ENCODE assay signal across 15 mouse cellular contexts in genomic region chr6:128440238-128440637, GRCm38 (mm10). TPM values are rescaled to one million over a fixed set of nuclear protein-coding genes. Genes with fewer than 3 reads are reported as not detected.
DNase-seq lines count a peak whose midpoint lies in the region; ATAC-seq and TF ChIP-seq lines count a peak whose summit lies in the region.
"Had no signal": no experiment of that assay in that cellular context is flagged by ENCODE, and none has a peak within 500 bp of the region (broad histone marks: within the 10 kb centered on the region; RNA-seq: fewer than 3 reads in every experiment).

No protein-coding gene starts in this region.

- no peak for TF ChIP-seq POLR2A in liver, adult 2 months (IDR thresholded peaks at IDR 0.05; ENCODE audit: extremely low read depth, insufficient read depth, low read length)
- no peak for TF ChIP-seq POLR2A in CH12.LX (IDR thresholded peaks at IDR 0.05; ENCODE audit: low read depth, low read length)

- H3K4me3 ChIP-seq in liver, adult 2 months (ENCODE audit: insufficient read depth, low read depth, low read length) = no peak overlapping the region
- no peak overlapping the region for H3K4me3 ChIP-seq in CH12.LX (replicated peaks in 1 of 3; ENCODE audit: low read depth in 2 of 3, low read length in 2 of 3, poor library complexity in 1 of 3)
- H3K4me3 ChIP-seq in liver, postnatal 0 days (ENCODE audit: low read depth, low read length) = no peak overlapping the region
- H3K4me3 ChIP-seq: embryonic facial prominence, embryonic 12.5 days; heart, embryonic 15.5 days; hindbrain, embryonic 13.5 days; kidney, embryonic 15.5 days; lung, embryonic 15.5 days; midbrain, embryonic 10.5 days had no signal

- no peaks in the 10 kb centered on the region for H3K27me3 ChIP-seq in liver, adult 2 months (ENCODE audit: control insufficient read depth, insufficient read depth, low read length)
- H3K27me3 ChIP-seq in CH12.LX (replicated peaks) = no peaks in the 10 kb centered on the region
- no peaks in the 10 kb centered on the region for H3K27me3 ChIP-seq in liver, postnatal 0 days (ENCODE audit: insufficient read depth, low read length)
- H3K27me3 ChIP-seq: embryonic facial prominence, embryonic 12.5 days; heart, embryonic 15.5 days; kidney, embryonic 15.5 days; lung, embryonic 15.5 days had no signal

- DNase-seq in liver, adult 2 months (ENCODE audit: extremely low read depth, low read depth, low spot score) = no peak
- DNase-seq in liver (no peak), CH12.LX (ENCODE audit: extremely low read depth) (no peak), ZHBTc4 (ENCODE audit: low read depth, low spot score) (peak; percentile 63)
- no peak for DNase-seq in liver, postnatal 0 days
- DNase-seq in spleen, postnatal 14 days (ENCODE audit: low spot score in 2 of 2) = no peak
- DNase-seq: left cerebral cortex, postnatal 4 days had no signal

- H3K9ac ChIP-seq in liver, adult 2 months (ENCODE audit: low read depth, low read length) = no peak overlapping the region
- H3K9ac ChIP-seq in CH12.LX (ENCODE audit: insufficient read depth, low read depth) = no peak overlapping the region
- H3K9ac ChIP-seq in liver, postnatal 0 days (replicated peaks) = no peak overlapping the region
- H3K9ac ChIP-seq: embryonic facial prominence, embryonic 12.5 days; heart, embryonic 15.5 days; hindbrain, embryonic 13.5 days; kidney, embryonic 15.5 days; lung, embryonic 15.5 days had no signal

- no peaks in the 10 kb centered on the region; the same call in 1 of the 2 replicates for H3K79me2 ChIP-seq in liver, adult 2 months (ENCODE audit: control insufficient read depth, insufficient read depth, low read length)
- H3K79me2 ChIP-seq in CH12.LX (replicated peaks; ENCODE audit: control insufficient read depth, extremely low read depth, insufficient read depth, poor library complexity, severe bottlenecking) = peaks cover 27% of the 10 kb centered on the region

- 90% methylated on average over 2 of the region's 2 CpGs for WGBS in liver, adult 2 months
- 78% methylated on average over 2 of the region's 2 CpGs for WGBS in liver, postnatal 0 days (ENCODE audit: insufficient replicate concordance)

- TF ChIP-seq EP300 in CH12.LX (IDR thresholded peaks at IDR 0.05; ENCODE audit: low read length) = no peak
- no peak for TF ChIP-seq EP300 in liver, postnatal 0 days (IDR thresholded peaks at IDR 0.05; ENCODE audit: low read depth)

- in situ Hi-C loops in CH12.LX (cut with MboI; ENCODE audit: low pct_ligation_motif_present, low pct_unique_long_range_greater_than_20kb, low sequenced_read_pairs) = no loop called here

- no peak overlapping the region for H3K27ac ChIP-seq in liver, adult 2 months (replicated peaks; ENCODE audit: insufficient read depth, low read depth, low read length)
- no peak overlapping the region for H3K27ac ChIP-seq in CH12.LX (ENCODE audit: insufficient read depth, low read depth)
- H3K27ac ChIP-seq in liver, postnatal 0 days (ENCODE audit: low read depth) = no peak overlapping the region
- H3K27ac ChIP-seq: embryonic facial prominence, embryonic 12.5 days; heart, embryonic 15.5 days; hindbrain, embryonic 13.5 days; kidney, embryonic 15.5 days; lung, embryonic 15.5 days; midbrain, embryonic 10.5 days had no signal

- ATAC-seq in liver, postnatal 0 days = no peak
- no peak for ATAC-seq in monocyte, adult 5-6 weeks (replicated peaks; ENCODE audit: insufficient number of reproducible peaks, low FRiP score, low TSS enrichment, poor library complexity, severe bottlenecking)
- no peak for ATAC-seq in activated CD4-positive, CD25-positive, alpha-beta regulatory T cell, adult 4 months

- no peak; the same call in 1 of the 2 replicates for TF ChIP-seq RAD21 in CH12.LX (IDR thresholded peaks at IDR 0.05; ENCODE audit: low read depth, low read length)

- peaks cover 17% of the 10 kb centered on the region for H3K4me1 ChIP-seq in liver, adult 2 months (ENCODE audit: control insufficient read depth, insufficient read depth, low read length)
- H3K4me1 ChIP-seq in CH12.LX (ENCODE audit: control insufficient read depth in 1 of 2, insufficient read depth in 2 of 2) = peaks cover 5 to 18% of the 10 kb centered on the region in 2 experiments; a peak in 3 of 4 replicates
- peaks cover 21% of the 10 kb centered on the region for H3K4me1 ChIP-seq in liver, postnatal 0 days (ENCODE audit: insufficient read depth)

- dilution Hi-C loops in CH12.LX (cut with MboI; ENCODE audit: extremely low pct_ligation_motif_present, extremely low pct_unique_long_range_greater_than_20kb, low sequenced_read_pairs) = no loop called here

- peak; percentile 19; the same call in 1 of the 2 replicates for TF ChIP-seq CTCF in liver, adult 2 months (IDR thresholded peaks at IDR 0.05; ENCODE audit: low read depth, low read length)
- peak in 1 of 2 experiments; percentile 41; a peak in 2 of 4 replicates for TF ChIP-seq CTCF in CH12.LX (conservative IDR thresholded peaks at IDR 0.05 in 1 of 2, IDR thresholded peaks at IDR 0.05 in 1 of 2; ENCODE audit: low read depth in 2 of 2, low read length in 2 of 2)
- TF ChIP-seq CTCF in liver, postnatal 0 days (IDR thresholded peaks at IDR 0.05; ENCODE audit: low read depth) = peak; percentile 25; the same call in 1 of the 2 replicates

- H3K4me2 ChIP-seq in CH12.LX (ENCODE audit: insufficient read depth, low read depth, poor library complexity, severe bottlenecking) = no peak overlapping the region
- no peak overlapping the region for H3K4me2 ChIP-seq in liver, postnatal 0 days (ENCODE audit: low read depth, low read length)
- H3K4me2 ChIP-seq: embryonic facial prominence, embryonic 12.5 days; hindbrain, embryonic 13.5 days had no signal

- no peaks in the 10 kb centered on the region for H3K9me3 ChIP-seq in CH12.LX (replicated peaks; ENCODE audit: low read length)
- no peaks in the 10 kb centered on the region for H3K9me3 ChIP-seq in liver, postnatal 0 days (ENCODE audit: low read length)
- H3K9me3 ChIP-seq: embryonic facial prominence, embryonic 12.5 days; heart, embryonic 15.5 days; hindbrain, embryonic 13.5 days; kidney, embryonic 15.5 days; lung, embryonic 15.5 days; midbrain, embryonic 10.5 days had no signal

- H3K36me3 ChIP-seq in liver, adult 2 months (ENCODE audit: control insufficient read depth, insufficient read depth, low read length) = peaks cover 2% of the 10 kb centered on the region; the same call in 1 of the 2 replicates
- H3K36me3 ChIP-seq in CH12.LX (replicated peaks in 1 of 2; ENCODE audit: control insufficient read depth in 1 of 2, insufficient read depth in 1 of 2, low read length in 1 of 2) = peaks cover 12 to 19% of the 10 kb centered on the region in 2 experiments
- H3K36me3 ChIP-seq in liver, postnatal 0 days (replicated peaks; ENCODE audit: insufficient read depth, low read length) = peaks cover 7% of the 10 kb centered on the region; the same call in 1 of the 2 replicates

TF ChIP-seq in CH12.LX, 34 proteins besides CTCF, POLR2A, EP300 and RAD21:
- TF ChIP-seq ZNF384 (IDR thresholded peaks at IDR 0.05; ENCODE audit: low read depth, low read length) = no peak
- TF ChIP-seq SMC3 (IDR thresholded peaks at IDR 0.05; ENCODE audit: low read depth, low read length) = 0 out of 2 replicates have a peak, but pooled peaks have one; percentile 16
- TF ChIP-seq ZMIZ1 (IDR thresholded peaks at IDR 0.05; ENCODE audit: low read depth, low read length) = no peak
- TF ChIP-seq TBP (conservative IDR thresholded peaks at IDR 0.05; ENCODE audit: low read depth, low read length) = no peak
- TF ChIP-seq NRF1 (IDR thresholded peaks at IDR 0.05; ENCODE audit: low read depth, low read length) = no peak
- TF ChIP-seq GABPA (IDR thresholded peaks at IDR 0.05; ENCODE audit: insufficient replicate concordance, low read depth, low read length) = no peak
- TF ChIP-seq PAX5 (IDR thresholded peaks at IDR 0.05; ENCODE audit: low read length) = no peak
- no peak for TF ChIP-seq NELFE (IDR thresholded peaks at IDR 0.05; ENCODE audit: low read depth, low read length)
TF ChIP-seq in CH12.LX: peak in this region for 1.

RNA-seq across cellular contexts. Expression of gene Fkbp4, which starts 1.8 kb away (rescaled TPM):
- 129 and 150 TPM in 2 replicates for total RNA-seq in liver, adult 2 months (2014; rRNA removed)
- polyA plus RNA-seq in liver, adult 2 months (2012; rRNA removed) = 99.8 and 146 TPM in 2 replicates
- total RNA-seq in CH12.LX (2012; rRNA removed) (265 and 319 TPM in 2 replicates), CH12.LX (2014; rRNA removed) (190 and 198 TPM in 2 replicates)
- 304 and 366 TPM in 2 replicates for polyA plus RNA-seq in CH12.LX (2012; ENCODE audit: insufficient read length, low read depth)
- polyA plus RNA-seq in liver, postnatal 0 days (2015; fragmentation: Nextera tagmentation; extraction: Ambion mirVana) = 79.9 and 80.2 TPM in 2 replicates
- 70.0 to 110 TPM (median 79.4 TPM) in 3 replicates for total RNA-seq in monocyte, adult 5-6 weeks (2017)
- 10 to 100 TPM; 47.6 to 76.7 TPM for polyA plus RNA-seq in activated CD4-positive, CD25-positive, alpha-beta regulatory T cell, adult 4 months (2017; shearing (Covaris generic))

RNA-seq across cellular contexts. Expression of gene Itfg2, which starts 15.5 kb away (rescaled TPM):
- total RNA-seq in liver, adult 2 months (2014; rRNA removed) = 3.1 and 4.9 TPM in 2 replicates
- polyA plus RNA-seq in liver, adult 2 months (2012; rRNA removed) = 10.6 and 12.1 TPM in 2 replicates
- 16.8 and 17.9 TPM in 2 replicates for total RNA-seq in CH12.LX (2012; rRNA removed)
- 5.3 and 8.0 TPM in 2 replicates for total RNA-seq in CH12.LX (2014; rRNA removed)
- 45.1 and 45.3 TPM in 2 replicates for polyA plus RNA-seq in CH12.LX (2012; ENCODE audit: insufficient read length, low read depth)
- 5.6 and 7.7 TPM in 2 replicates for polyA plus RNA-seq in liver, postnatal 0 days (2015; fragmentation: Nextera tagmentation; extraction: Ambion mirVana)
- 13.7 to 16.8 TPM (median 16.1 TPM) in 3 replicates for total RNA-seq in monocyte, adult 5-6 weeks (2017)
- polyA plus RNA-seq in activated CD4-positive, CD25-positive, alpha-beta regulatory T cell, adult 4 months (2017; shearing (Covaris generic)) = 10 to 100 TPM; 17.6 to 20.6 TPM

RNA-seq across cellular contexts. Expression of gene Nrip2, which starts 41.1 kb away (rescaled TPM):
- 0.09 and 0.27 TPM in 2 replicates for total RNA-seq in liver, adult 2 months (2014; rRNA removed)
- polyA plus RNA-seq in liver, adult 2 months (2012; rRNA removed) = not detected in 2 replicates
- 0.13 TPM in 2 replicates for total RNA-seq in CH12.LX (2012; rRNA removed)
- total RNA-seq in CH12.LX (2014; rRNA removed) = not detected in 2 replicates
- polyA plus RNA-seq in CH12.LX (2012; ENCODE audit: insufficient read length, low read depth) = 1.1 and 1.3 TPM in 2 replicates
- 0.42 and 0.45 TPM in 2 replicates for polyA plus RNA-seq in liver, postnatal 0 days (2015; fragmentation: Nextera tagmentation; extraction: Ambion mirVana)
- total RNA-seq in monocyte, adult 5-6 weeks (2017) = not detected in 3 replicates
- polyA plus RNA-seq in activated CD4-positive, CD25-positive, alpha-beta regulatory T cell, adult 4 months (2017; shearing (Covaris generic)) = 1 to 10 TPM; 2.9 to 3.6 TPM
